Mouse (Mus musculus) limb, embryonic 14.5 days (tissue): ENCODE measurements at regions not wholly inside any gene's neighbourhood (a gene's known extent, or its start where the extent isn't known, plus 50 kb on each side); places are given as distances from the start of the nearest gene placed in this dataset.
A peak's percentile ranks its signal among the peaks of the same experiment; 100 is the strongest.

Source experiments
- ATAC-seq: fragments of 200-750 bp; cut with Nextera tagmentation; 2 replicates; pipeline ENCODE4 v1.8.0; 2017; ENCODE audit warnings: low read depth, moderate number of reproducible peaks, moderate TSS enrichment; ENCODE audit not compliant: low FRiP score
- DNase-seq: peaks from one replicate; pipeline ENCODE4 v3.0.0-alpha.2; 2015; ENCODE audit warnings: low spot score
- H3K27ac ChIP-seq: fragments of 300-500 bp; sonication (generic); replicated peaks from 2 replicates; pipeline ENCODE4 v1.5.1; 2014; ENCODE audit warnings: low read depth, mild to moderate bottlenecking, low read length, moderate library complexity, mixed read lengths
- H3K27me3 ChIP-seq: fragments of 300-500 bp; sonication (generic); 2 replicates; pipeline ENCODE4 v1.6.1; 2014; ENCODE audit warnings: low read length, mixed read lengths; ENCODE audit not compliant: control insufficient read depth, insufficient read depth
- H3K36me3 ChIP-seq: fragments of 300-500 bp; sonication (generic); 2 replicates; pipeline ENCODE4 v1.6.1; 2014; ENCODE audit warnings: mild to moderate bottlenecking, low read length, moderate library complexity, mixed read lengths; ENCODE audit not compliant: control insufficient read depth, insufficient read depth
- H3K4me1 ChIP-seq: fragments of 300-500 bp; sonication (generic); 2 replicates; pipeline ENCODE4 v1.6.1; 2014; ENCODE audit warnings: antibody characterized with exemption, low read length, mixed read lengths; ENCODE audit not compliant: control insufficient read depth, insufficient read depth
- H3K4me2 ChIP-seq: fragments of 300-500 bp; sonication (generic); replicated peaks from 2 replicates; pipeline ENCODE4 v1.6.1; 2014; ENCODE audit warnings: low read depth, mild to moderate bottlenecking, low read length, moderate library complexity; ENCODE audit not compliant: severe bottlenecking
- H3K4me3 ChIP-seq: fragments of 300-500 bp; sonication (generic); replicated peaks from 2 replicates; pipeline ENCODE4 v1.5.1; 2014; ENCODE audit warnings: low read length
- H3K9ac ChIP-seq: fragments of 300-500 bp; sonication (generic); 2 replicates; pipeline ENCODE4 v1.6.1; 2014; ENCODE audit warnings: mild to moderate bottlenecking, low read depth, low read length, moderate library complexity; ENCODE audit not compliant: severe bottlenecking
- H3K9me3 ChIP-seq: fragments of 300-500 bp; sonication (generic); 2 replicates; pipeline ENCODE4 v1.6.1; 2016; ENCODE audit warnings: low read length; ENCODE audit not compliant: control insufficient read depth
- POLR2A ChIP-seq: fragments of 200-500 bp; IDR thresholded peaks from 2 replicates; pipeline ENCODE4 v1.8.0; 2012; ENCODE audit warnings: inconsistent platforms, mild to moderate bottlenecking, moderate library complexity, borderline replicate concordance; ENCODE audit not compliant: insufficient read depth, insufficient read length; ENCODE audit errors: extremely low read depth
- WGBS: fragments of 180-500 bp; shearing (Covaris S2); extraction: QIAGEN DNeasy Blood & Tissue Kit; methylation state at CpG from one replicate; pipeline ENCODE4 v1.1.7; 2014; 5-methylcytosine and 5-hydroxymethylcytosine counted together

DNA sequence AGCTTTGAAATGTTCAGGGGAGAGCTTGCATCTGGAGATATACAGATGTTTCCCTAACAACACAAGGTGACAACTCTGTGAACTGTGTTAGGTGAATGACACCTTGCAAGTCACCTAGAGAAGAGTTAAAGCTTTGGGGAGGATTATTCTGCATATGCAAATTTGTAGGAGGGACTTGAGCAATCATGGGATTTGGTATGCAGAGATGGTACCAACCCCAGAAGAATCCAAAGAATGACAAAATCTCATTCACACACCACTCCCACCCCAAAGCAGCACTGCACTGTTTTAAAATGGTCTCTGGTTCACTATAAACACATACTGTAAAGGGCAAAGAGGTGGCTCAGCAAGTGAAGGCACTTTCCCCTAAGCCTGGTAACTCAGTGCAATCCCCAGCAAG, 178.3 kb downstream of the Abhd5 start:
- H3K4me3 ChIP-seq = no peak overlapping the region
- no peak overlapping the region for H3K27ac ChIP-seq
- H3K4me1 ChIP-seq = no peaks in the 10 kb centered on the region
- no peak overlapping the region for H3K9ac ChIP-seq
- no peaks in the 10 kb centered on the region for H3K27me3 ChIP-seq
- no peaks in the 10 kb centered on the region for H3K9me3 ChIP-seq
- TF ChIP-seq POLR2A = no peak
- no peak overlapping the region for H3K4me2 ChIP-seq
- DNase-seq (no peak), ATAC-seq (no peak)
- no peaks in the 10 kb centered on the region for H3K36me3 ChIP-seq

DNA sequence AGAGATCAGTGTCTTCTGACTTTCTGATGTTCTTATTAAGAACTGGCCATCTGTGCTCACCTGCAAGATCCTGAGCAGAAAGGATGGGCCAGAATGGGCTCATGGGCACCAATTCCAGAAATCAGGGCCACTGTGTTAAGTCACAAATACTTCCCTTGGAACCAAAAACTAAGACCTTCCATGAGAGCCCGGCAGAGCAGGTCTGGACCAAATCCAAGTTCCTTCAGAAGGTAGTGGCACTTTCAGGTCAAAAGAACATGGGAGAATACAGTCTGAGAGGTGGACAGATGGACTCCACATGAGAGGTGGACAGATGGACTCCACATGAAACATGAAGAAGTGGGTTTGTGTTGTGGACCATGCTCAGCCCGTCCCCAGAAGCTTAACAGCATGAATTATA, 180.4 kb downstream of the Abhd5 start:
- H3K27ac ChIP-seq = no peak overlapping the region
- H3K4me3 ChIP-seq = no peak overlapping the region
- DNase-seq (no peak), ATAC-seq (no peak)
- H3K36me3 ChIP-seq = no peaks in the 10 kb centered on the region
- WGBS = 84% methylated on average over 2 of the region's 2 CpGs
- H3K9ac ChIP-seq = no peak overlapping the region
- no peaks in the 10 kb centered on the region for H3K4me1 ChIP-seq
- H3K27me3 ChIP-seq = no peaks in the 10 kb centered on the region
- no peak overlapping the region for H3K4me2 ChIP-seq
- no peaks in the 10 kb centered on the region for H3K9me3 ChIP-seq
- no peak for TF ChIP-seq POLR2A

DNA sequence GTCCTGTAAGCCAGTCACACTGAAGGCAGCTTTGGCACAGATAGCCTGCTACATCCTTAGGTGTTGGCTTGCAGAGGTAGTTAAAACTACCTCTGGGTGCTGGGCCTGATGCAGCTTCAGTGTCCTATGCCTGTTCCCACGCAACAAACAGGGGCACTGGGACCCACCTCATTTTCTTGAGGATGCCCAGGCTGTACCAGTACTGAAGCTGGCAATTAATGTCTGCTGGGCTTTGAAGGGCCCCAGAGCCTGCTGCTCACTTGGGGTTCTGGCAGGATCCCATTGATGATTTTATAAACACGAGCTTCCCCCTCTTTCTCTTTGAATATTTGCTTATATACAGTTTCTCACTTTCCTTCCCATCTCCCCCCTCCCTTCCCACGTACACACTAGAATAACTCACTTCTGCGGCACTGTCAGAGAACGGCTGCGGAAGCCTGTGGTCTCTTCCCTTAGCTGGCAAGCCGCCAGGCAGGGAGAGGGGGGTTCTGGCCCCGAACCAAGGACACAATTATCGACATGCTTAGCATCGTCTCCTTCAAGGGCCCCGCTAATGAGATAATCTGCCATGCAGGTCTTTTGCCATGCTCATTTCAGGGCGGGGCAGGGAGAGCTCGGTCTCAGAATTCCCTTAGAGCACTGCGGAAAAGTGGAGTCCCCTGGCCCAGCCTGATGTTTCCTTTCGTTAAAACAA, 182.9 kb downstream of the Abhd5 start:
- Histone ChIP-seq H3K27ac (no peak overlapping the region), H3K27me3 (no peaks in the 10 kb centered on the region), H3K9ac (no peak overlapping the region), H3K4me3 (no peak overlapping the region), H3K4me1 (no peaks in the 10 kb centered on the region), H3K4me2 (no peak overlapping the region), H3K9me3 (no peaks in the 10 kb centered on the region), H3K36me3 (no peaks in the 10 kb centered on the region)
- ATAC-seq (no peak), DNase-seq (no peak)
- no peak for TF ChIP-seq POLR2A
- WGBS = 39% methylated on average over 15 of the region's 15 CpGs

DNA sequence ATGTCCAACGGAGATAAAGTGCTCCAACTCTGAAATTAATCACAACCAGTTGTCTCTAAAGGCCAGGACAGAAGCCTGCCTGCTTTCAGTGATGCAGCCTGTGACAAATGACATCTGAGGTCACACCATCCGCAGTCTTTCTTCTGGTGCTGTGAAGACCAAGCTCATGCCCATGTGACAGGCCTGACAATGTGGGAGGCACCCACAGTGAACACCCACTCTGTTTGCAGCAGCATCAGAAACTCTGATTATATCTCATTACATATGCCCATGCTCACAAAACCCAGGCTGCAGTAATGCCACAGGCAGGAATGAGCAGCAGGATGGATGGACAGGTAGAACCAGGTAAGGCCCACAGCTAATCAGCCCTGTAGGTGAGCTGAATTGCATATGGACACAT, 183.6 kb downstream of the Abhd5 start:
- ATAC-seq (no peak), DNase-seq (no peak)
- Histone ChIP-seq H3K4me3 (no peak overlapping the region), H3K4me2 (no peak overlapping the region), H3K4me1 (no peaks in the 10 kb centered on the region), H3K27ac (no peak overlapping the region), H3K27me3 (no peaks in the 10 kb centered on the region), H3K9me3 (no peaks in the 10 kb centered on the region), H3K36me3 (no peaks in the 10 kb centered on the region), H3K9ac (no peak overlapping the region)
- no peak for TF ChIP-seq POLR2A
- WGBS = 55% methylated on average over 2 of the region's 2 CpGs

DNA sequence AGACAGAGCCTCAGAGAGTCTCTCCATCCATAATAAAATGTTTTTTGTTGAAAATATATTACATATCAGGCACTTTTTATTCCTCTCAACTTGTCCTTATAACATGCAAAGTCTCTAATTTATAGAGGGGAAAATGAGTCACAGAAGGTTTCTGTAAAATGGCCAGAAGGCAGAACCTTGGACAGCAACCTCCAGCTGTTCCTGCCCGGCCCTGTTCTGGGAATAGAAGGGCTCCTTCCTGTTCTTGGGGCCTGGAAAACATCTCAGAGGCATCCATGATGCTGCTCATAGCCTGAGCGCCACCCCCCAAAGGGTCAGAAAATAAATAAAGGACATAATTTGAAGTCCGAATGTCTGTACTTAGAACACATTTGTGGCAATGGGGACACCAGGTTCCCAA, 188.7 kb downstream of the Abhd5 start:
- Histone ChIP-seq H3K4me3 (no peak overlapping the region), H3K4me2 (no peak overlapping the region), H3K27me3 (no peaks in the 10 kb centered on the region), H3K36me3 (no peaks in the 10 kb centered on the region), H3K9me3 (no peaks in the 10 kb centered on the region), H3K27ac (no peak overlapping the region), H3K4me1 (no peaks in the 10 kb centered on the region), H3K9ac (no peak overlapping the region)
- ATAC-seq = no peak
- DNase-seq = peak; percentile 21
- no peak for TF ChIP-seq POLR2A
- 45% methylated on average over 3 of the region's 3 CpGs for WGBS

DNA sequence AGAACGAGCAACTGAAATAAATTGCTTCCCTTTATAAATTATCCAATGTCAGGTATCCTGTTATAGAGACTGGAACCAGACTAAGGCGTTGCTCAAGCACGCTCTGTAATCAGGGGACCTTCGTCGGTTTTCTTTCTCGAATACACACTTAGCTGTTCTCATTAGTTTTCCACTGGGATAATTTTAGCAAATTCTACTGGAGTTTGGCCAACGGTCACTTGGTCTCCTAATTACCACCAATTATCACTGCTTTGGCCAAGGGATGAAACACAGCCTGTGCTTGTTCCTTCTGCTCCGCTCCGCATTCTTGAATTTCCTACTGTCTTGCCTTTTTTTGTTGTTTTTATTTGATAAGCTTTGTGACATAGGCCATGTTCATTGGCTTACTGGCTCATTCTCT, 191.1 kb upstream of the Topaz1 start:
- TF ChIP-seq POLR2A = no peak
- no peaks in the 10 kb centered on the region for H3K36me3 ChIP-seq
- DNase-seq (no peak), ATAC-seq (no peak)
- no peaks in the 10 kb centered on the region for H3K4me1 ChIP-seq
- H3K27me3 ChIP-seq = no peaks in the 10 kb centered on the region
- no peak overlapping the region for H3K4me3 ChIP-seq
- H3K9me3 ChIP-seq = no peaks in the 10 kb centered on the region
- no peak overlapping the region for H3K27ac ChIP-seq
- H3K9ac ChIP-seq = no peak overlapping the region
- H3K4me2 ChIP-seq = no peak overlapping the region
- WGBS = 82% methylated on average over 9 of the region's 9 CpGs
